Mouse (Mus musculus): ENCODE measurements around the gene Zbtb12.
A peak's percentile ranks its signal among the peaks of the same experiment; 100 is the strongest.

Gene Zbtb12

GRCm38 (mm10) chr17:34910982-34911381 lies 31.7 kb downstream of the Zbtb12 start:
- no peak for DNase-seq

GRCm38 (mm10) chr17:34911945-34912351 lies 32.7 kb downstream of the Zbtb12 start:
- DNase-seq = no peak

DNA sequence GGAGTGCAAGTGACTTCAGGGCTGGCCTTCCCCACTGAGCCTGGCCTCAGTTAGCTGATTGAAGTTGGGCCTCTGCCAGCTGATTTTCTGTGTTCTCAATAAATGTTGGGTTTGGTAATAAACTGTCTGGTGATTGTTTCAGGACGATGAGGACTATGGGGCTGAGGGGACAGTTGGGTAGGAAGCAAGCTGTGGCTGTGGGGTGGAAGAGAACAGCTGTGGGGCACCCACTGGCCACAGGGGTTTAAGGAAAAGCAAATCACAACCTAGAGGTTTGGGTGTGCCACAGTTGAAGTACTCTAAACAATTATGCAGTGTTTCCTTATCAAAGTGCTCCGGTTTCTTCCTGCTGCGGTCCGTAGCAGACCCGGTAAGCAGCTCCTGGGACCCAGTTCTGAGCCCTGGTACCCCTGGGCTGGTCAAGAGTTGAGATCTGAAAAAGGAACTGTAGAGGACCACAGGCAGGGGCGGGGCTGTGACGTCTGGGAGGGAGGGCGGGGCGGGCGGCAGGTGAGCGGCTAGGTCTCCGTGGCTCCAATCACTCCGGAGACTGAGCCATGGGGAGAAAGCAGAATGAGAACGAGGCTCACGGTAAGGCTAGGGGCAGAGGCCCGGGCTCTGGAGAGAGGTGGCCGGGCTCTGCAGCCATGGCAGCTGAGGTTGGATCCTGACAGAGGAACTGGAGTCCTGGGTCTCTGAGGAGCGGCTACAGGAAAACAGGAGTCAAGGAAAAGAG lies 34.8 kb downstream of the Zbtb12 start, which contains the start of gene Slc44a4:
TSS of gene Slc44a4 (plus strand) at position 537 of the 736 bp plus-strand sequence.
- DNase-seq = no peak

DNA sequence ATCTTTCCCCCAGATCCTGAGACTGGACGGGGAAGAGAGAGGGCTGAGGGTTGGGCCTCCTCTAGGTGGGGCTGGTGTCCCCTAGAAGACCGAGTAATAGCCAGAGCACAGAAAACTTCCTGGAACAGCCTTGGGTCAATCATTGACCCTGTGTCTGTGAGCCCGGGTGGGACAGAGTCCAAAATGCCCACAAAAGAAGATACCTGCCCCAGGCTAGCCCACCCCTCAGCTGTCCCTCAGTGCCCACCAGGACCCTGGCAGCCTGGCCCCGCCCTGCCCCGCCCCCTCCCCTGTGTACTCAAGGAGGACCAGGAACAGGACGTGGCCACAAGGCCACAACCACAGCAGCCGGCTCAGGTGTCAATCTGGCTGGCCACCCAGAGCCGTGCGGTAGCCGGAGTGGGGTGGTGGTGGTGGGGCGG lies 36.1 kb downstream of the Zbtb12 start:
- no peak for DNase-seq

DNA sequence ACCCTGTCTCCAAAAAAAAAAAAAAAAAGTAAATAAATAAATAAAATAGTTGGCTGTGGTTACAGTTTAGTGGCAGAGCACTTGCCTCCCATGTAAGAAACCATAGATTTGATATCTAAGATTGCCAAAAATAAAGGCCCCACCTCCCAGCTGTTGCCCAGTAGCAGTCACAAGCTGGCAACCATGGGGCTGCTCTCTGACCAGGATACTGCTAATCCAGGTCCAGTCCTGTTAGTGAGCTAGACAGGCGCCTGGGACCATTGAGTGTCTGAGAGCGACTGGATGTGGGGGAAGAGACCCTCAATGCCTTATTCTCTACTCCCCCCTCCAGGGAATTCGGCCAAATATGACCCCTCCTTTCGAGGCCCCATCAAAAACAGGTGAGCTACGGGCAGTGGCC lies 37.0 kb downstream of the Zbtb12 start:
- DNase-seq = no peak

DNA sequence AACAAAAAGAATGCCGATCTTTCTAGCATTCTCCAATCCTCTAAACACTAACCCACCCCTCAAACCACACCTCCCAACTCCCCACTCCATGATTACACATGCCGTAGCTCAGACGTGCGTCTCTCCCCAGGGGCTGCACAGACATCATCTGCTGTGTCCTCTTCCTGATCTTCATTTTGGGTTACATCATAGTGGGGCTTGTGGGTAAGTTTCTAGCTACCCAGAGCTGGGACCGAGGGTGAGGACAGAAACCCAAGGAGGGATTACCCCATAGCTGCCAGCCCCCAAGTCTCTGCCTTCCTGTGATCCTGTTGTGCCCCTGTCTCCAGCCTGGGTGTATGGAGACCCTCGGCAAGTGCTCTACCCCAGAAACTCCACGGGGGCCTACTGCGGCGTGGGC lies 37.9 kb downstream of the Zbtb12 start:
- no peak for DNase-seq

DNA sequence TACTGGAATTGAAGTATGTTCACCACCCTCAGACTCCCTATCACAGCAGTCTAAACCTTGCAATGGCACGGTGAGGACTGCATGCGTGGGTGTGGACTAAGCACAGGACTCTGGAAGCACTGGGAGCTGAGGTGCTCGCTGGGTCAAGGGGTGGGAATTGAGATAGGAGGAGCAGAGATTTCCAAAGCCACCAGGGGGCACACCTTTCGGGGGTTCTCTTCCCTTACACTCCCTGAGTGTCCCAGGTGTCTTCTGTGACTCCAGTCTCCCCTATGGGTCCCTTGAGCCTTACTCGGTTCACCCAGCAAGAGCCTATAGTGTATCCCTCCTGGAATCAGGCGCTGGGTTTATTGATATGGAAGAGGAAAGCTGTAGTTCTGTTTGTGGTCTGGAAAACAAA lies 43.7 kb downstream of the Zbtb12 start:
- no peak for DNase-seq

DNA sequence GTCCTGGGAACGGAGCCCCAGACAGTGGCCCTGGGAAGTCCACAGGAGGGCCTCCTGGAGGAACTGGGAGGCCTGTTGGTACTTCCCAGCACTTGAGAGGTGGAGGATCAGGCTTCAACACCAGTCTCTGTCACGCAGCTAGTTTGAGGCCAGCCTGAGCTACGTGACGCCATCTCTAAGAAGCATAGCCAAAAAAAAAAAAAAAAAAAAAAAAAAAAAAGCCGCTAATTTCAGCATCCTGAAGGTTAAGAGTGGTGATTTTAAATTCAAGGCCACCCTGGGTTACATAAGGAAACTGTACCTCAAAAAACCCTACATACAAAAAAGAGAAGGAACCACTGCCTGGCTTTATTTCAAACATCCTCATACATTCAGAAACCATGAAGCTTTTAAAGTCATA lies 45.0 kb downstream of the Zbtb12 start:
- DNase-seq = no peak

- no peak for DNase-seq
These were observed 48.2 kb downstream of the Zbtb12 start for GRCm38 (mm10) chr17:34927306-34928019.

DNA sequence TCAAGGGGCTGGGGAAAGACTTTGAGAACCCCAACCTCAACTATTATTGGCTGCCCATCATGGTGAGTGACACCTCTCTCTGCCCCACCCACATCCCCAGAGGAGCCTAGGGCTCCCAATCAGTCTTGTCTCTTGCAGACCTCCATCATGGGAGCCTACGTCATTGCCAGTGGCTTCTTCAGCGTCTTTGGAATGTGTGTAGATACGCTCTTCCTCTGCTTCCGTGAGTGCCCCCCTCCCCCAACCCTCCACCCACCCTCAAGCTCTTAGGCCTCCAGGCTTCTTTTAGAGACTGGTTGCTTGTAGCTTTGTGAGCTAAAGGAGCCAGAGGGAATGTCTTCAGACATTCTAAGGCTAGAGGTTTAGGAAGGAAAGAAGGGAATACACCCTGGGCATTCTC lies 49.6 kb downstream of the Zbtb12 start:
- no peak for DNase-seq

GRCm38 (mm10) chr17:34931061-34931734 lies 51.9 kb downstream of the Zbtb12 start, which contains the start of gene Neu1:
TSS of gene Neu1 (plus strand) at chr17:34931253.
- DNase-seq = peak; percentile 99

- DNase-seq = no peak
These were observed 52.4 kb downstream of the Zbtb12 start for GRCm38 (mm10) chr17:34931735-34932098.

DNA sequence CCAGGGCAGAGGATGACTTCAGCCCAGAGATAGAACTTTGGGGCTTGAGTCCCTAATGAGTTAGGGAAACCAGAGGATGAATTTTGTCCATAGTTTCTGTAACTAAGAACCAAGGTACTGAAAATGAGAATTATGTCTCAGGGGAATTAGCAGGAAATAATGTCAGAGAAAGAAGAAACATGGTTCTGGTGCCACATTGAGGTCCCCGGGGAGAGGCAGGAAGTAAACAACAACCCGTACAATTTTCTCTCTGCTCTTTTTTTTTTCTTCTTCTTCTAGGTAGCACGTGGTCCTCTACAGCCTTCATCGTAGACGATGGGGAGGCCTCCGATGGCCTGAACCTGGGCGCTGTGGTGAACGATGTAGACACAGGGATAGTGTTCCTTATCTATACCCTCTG lies 53.0 kb downstream of the Zbtb12 start:
- DNase-seq = no peak

DNA sequence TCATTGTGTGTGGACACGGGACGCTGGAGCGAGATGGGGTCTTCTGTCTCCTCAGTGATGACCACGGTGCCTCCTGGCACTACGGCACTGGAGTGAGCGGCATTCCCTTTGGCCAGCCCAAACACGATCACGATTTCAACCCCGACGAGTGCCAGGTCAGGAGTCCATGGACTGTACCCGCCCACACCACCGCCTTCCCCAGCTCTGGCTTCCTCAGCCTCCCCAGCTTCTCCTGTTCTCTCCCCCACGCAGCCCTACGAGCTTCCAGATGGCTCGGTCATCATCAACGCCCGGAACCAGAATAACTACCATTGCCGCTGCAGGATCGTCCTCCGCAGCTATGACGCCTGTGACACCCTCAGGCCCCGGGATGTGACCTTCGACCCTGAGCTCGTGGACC lies 54.7 kb downstream of the Zbtb12 start:
- no peak for DNase-seq

DNA sequence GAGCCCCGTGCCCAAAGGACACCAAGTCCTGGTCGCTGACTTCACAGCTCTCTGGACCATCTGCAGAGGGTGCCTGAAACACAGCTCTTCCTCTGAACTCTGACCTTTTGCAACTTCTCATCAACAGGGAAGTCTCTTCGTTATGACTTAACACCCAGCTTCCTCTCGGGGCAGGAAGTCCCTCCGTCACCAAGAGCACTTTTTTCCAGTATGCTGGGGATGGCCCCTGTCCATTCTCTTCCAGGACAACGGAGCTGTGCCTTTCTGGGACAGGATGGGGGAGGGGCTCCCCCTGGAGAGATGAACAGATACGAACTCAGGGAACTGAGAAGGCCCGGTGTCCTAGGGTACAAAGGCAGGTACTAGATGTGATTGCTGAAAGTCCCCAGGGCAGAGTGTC lies 55.5 kb downstream of the Zbtb12 start:
- no peak for DNase-seq

- DNase-seq = no peak
These were observed 58.8 kb downstream of the Zbtb12 start for GRCm38 (mm10) chr17:34937960-34938505.

- no peak for DNase-seq
These were observed 62.2 kb downstream of the Zbtb12 start for GRCm38 (mm10) chr17:34941344-34942041.

GRCm38 (mm10) chr17:34943128-34943815 lies 64.0 kb downstream of the Zbtb12 start:
- no peak for DNase-seq

DNA sequence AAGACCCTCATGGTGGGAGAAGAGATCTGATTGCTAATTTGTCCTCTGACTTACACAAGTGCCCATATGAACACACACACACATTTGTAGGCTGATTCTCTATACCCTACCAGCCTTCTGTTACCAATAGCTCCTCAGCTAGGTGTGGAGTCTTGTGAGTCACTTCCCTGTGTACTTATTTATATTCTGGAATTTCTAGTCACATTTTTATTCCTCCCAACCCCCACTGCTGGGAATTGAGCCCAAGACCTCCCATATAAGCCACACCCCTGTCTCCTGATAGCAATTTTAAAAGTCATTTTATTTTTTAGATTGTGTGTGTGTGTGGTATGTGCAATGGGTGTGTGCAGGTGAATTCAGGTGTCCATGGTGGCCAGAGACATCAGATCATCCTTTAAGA lies 65.1 kb downstream of the Zbtb12 start:
- DNase-seq = no peak
